Mouse (Mus musculus) frontal cortex, postnatal 25 days (tissue): ENCODE measurements around the gene Ttll8.

Source experiments
- DNase-seq, 2 experiments: peaks; one replicate each; pipeline ENCODE4 v3.0.0; 2022; ENCODE audit warnings: low spot score in 2 of 2

The Ttll8 gene

GRCm38 (mm10) chr15:88921131-88921991 lies 32.9 kb downstream of the Ttll8 start:
- DNase-seq = peak; percentile 57 to 61

- DNase-seq = no peak
Observed at GRCm38 (mm10) chr15:88920065-88920464, 34.2 kb downstream of the Ttll8 start.

- no peak for DNase-seq
Observed at GRCm38 (mm10) chr15:88919328-88919727, 34.9 kb downstream of the Ttll8 start.

- DNase-seq = no peak
Observed at GRCm38 (mm10) chr15:88917126-88917525, 37.1 kb downstream of the Ttll8 start.

- no peak for DNase-seq
Observed at GRCm38 (mm10) chr15:88916366-88916765, 37.9 kb downstream of the Ttll8 start.

GRCm38 (mm10) chr15:88915046-88915445 lies 39.2 kb downstream of the Ttll8 start:
- DNase-seq = no peak

GRCm38 (mm10) chr15:88906347-88906746 lies 47.9 kb downstream of the Ttll8 start:
- DNase-seq = no peak

- DNase-seq = no peak
Observed at GRCm38 (mm10) chr15:88904056-88904811, 50.0 kb downstream of the Ttll8 start.

- no peak for DNase-seq
Observed at GRCm38 (mm10) chr15:88903086-88903485, 51.1 kb downstream of the Ttll8 start.

- no peak for DNase-seq
Observed at GRCm38 (mm10) chr15:88902200-88902875, 51.9 kb downstream of the Ttll8 start.

GRCm38 (mm10) chr15:88896341-88896980 lies 57.8 kb downstream of the Ttll8 start:
- DNase-seq = no peak

GRCm38 (mm10) chr15:88895891-88896290 lies 58.3 kb downstream of the Ttll8 start:
- no peak for DNase-seq

GRCm38 (mm10) chr15:88895119-88895518 lies 59.1 kb downstream of the Ttll8 start:
- no peak for DNase-seq

- DNase-seq = no peak
Observed at GRCm38 (mm10) chr15:88892876-88893275, 61.3 kb downstream of the Ttll8 start.

- DNase-seq = no peak
Observed at GRCm38 (mm10) chr15:88892252-88892651, 62.0 kb downstream of the Ttll8 start.

- no peak for DNase-seq
Observed at GRCm38 (mm10) chr15:88891676-88892040, 62.6 kb downstream of the Ttll8 start.

GRCm38 (mm10) chr15:88890751-88891675 lies 63.2 kb downstream of the Ttll8 start:
- peak; percentile 31 to 44 for DNase-seq

- DNase-seq = no peak
Observed at GRCm38 (mm10) chr15:88889994-88890393, 64.2 kb downstream of the Ttll8 start.

GRCm38 (mm10) chr15:88889032-88889431 lies 65.2 kb downstream of the Ttll8 start:
- DNase-seq = no peak

GRCm38 (mm10) chr15:88885376-88885775 lies 68.8 kb downstream of the Ttll8 start:
- no peak for DNase-seq

- DNase-seq = no peak
Observed at GRCm38 (mm10) chr15:88883342-88883741, 70.9 kb downstream of the Ttll8 start.
